Mouse (Mus musculus) left cerebral cortex, postnatal 10 days (tissue): ENCODE data around the gene Tet1. TPM values are rescaled to one million over a fixed set of nuclear protein-coding genes. Genes with fewer than 3 reads are reported as not detected.
A peak's percentile ranks its signal among the peaks of the same experiment; 100 is the strongest.

Experiments
- DNase-seq, 2 experiments: peaks; one replicate each; pipeline ENCODE4 v3.0.0; 2021 to 2022; ENCODE audit warnings: low spot score in 2 of 2, mixed read lengths in 1 of 2; ENCODE audit errors: extremely low spot score in 1 of 2
- intact Hi-C: fragments of 180-260 bp; cut with DNase I; formaldehyde crosslinking; loops from one replicate; pipeline ENCODE4 v1.15.1; 2025
- total RNA-seq, 2 experiments: library from RNA; stranded (reverse); gene quantifications; 2 replicates each; pipeline ENCODE4 v1.2.3; 2021

Gene Tet1
- total RNA-seq, 2 experiments from 2014 or later = 56.0 to 56.7 TPM

GRCm38 (mm10) chr10:62858967-62859366, 49.8 kb downstream of the Tet1 start:
- intact Hi-C loops = no loop called here
- DNase-seq = no peak

- intact Hi-C loops = no loop called here
Observed at GRCm38 (mm10) chr10:62856690-62857290, 52.0 kb downstream of the Tet1 start.

GRCm38 (mm10) chr10:62854992-62855391, 53.8 kb downstream of the Tet1 start:
- intact Hi-C loops = no loop called here
- no peak for DNase-seq

More at GRCm38 (mm10) chr10:62856690-62857290, 52.0 kb downstream of the Tet1 start:
- DNase-seq = no peak

- DNase-seq = no peak
- intact Hi-C loops = no loop called here
Observed at GRCm38 (mm10) chr10:62854581-62854980, 54.2 kb downstream of the Tet1 start.

GRCm38 (mm10) chr10:62851578-62851977, 57.2 kb downstream of the Tet1 start:
- intact Hi-C loops = no loop called here
- DNase-seq = no peak

GRCm38 (mm10) chr10:62851025-62851424, 57.8 kb downstream of the Tet1 start:
- intact Hi-C loops = no loop called here
- no peak for DNase-seq

- intact Hi-C loops = no loop called here
- DNase-seq = no peak
Observed at GRCm38 (mm10) chr10:62848783-62849182, 60.0 kb downstream of the Tet1 start.

- peak; percentile 35 to 44 for DNase-seq
- intact Hi-C loops = no loop called here
Observed at GRCm38 (mm10) chr10:62847069-62847626, 61.6 kb downstream of the Tet1 start.

GRCm38 (mm10) chr10:62843787-62844491, 64.9 kb downstream of the Tet1 start:
- peak in 1 of 2 experiments; percentile 62 for DNase-seq
- intact Hi-C loops = no loop called here

GRCm38 (mm10) chr10:62841901-62842447, 66.8 kb downstream of the Tet1 start:
- no peak for DNase-seq
- intact Hi-C loops = no loop called here

GRCm38 (mm10) chr10:62840687-62841086, 68.1 kb downstream of the Tet1 start:
- no peak for DNase-seq
- intact Hi-C loops = no loop called here

GRCm38 (mm10) chr10:62837987-62838386, 70.8 kb downstream of the Tet1 start:
- intact Hi-C loops = no loop called here
- DNase-seq = no peak

- no peak for DNase-seq
- intact Hi-C loops = no loop called here
Observed at GRCm38 (mm10) chr10:62832783-62833182, 76.0 kb downstream of the Tet1 start.

- intact Hi-C loops = no loop called here
- DNase-seq = no peak
Observed at GRCm38 (mm10) chr10:62831546-62831945, 77.2 kb downstream of the Tet1 start.

- intact Hi-C loops = no loop called here
- no peak for DNase-seq
Observed at GRCm38 (mm10) chr10:62824474-62824873, 84.3 kb downstream of the Tet1 start.

GRCm38 (mm10) chr10:62823431-62823830, 85.4 kb downstream of the Tet1 start:
- intact Hi-C loops = no loop called here
- DNase-seq = no peak

GRCm38 (mm10) chr10:62810010-62810409, 98.8 kb downstream of the Tet1 start:
- intact Hi-C loops = no loop called here
- no peak for DNase-seq

GRCm38 (mm10) chr10:62808766-62809165, 100.0 kb downstream of the Tet1 start:
- DNase-seq = no peak
- intact Hi-C loops = no loop called here

GRCm38 (mm10) chr10:62808316-62808715, 100.5 kb downstream of the Tet1 start:
- DNase-seq = no peak
- intact Hi-C loops = no loop called here

- DNase-seq = no peak
- intact Hi-C loops = no loop called here
Observed at GRCm38 (mm10) chr10:62804106-62804505, 104.7 kb downstream of the Tet1 start.
